Mouse (Mus musculus) MEL (cell line): ENCODE measurements around the gene Pparg. TPM values are rescaled to one million over a fixed set of nuclear protein-coding genes. Genes with fewer than 3 reads are reported as not detected.

Experiments
- DNase-seq: peaks from one replicate; pipeline ENCODE4 v3.0.0; 2011; ENCODE audit warnings: low read depth, low spot score
- H3K27ac ChIP-seq: 2 replicates; pipeline ENCODE4 v1.5.1; 2012; ENCODE audit warnings: low read depth, mild to moderate bottlenecking, control low read depth, low read length, moderate library complexity; ENCODE audit not compliant: control insufficient read depth
- H3K27me3 ChIP-seq, 2 experiments: fragments of 150-350 bp in 1 of 2; sonication (generic) in 1 of 2; 2 replicates each; pipeline ENCODE4 v1.6.1; 2012; ENCODE audit warnings: low read length in 2 of 2, mild to moderate bottlenecking in 2 of 2, improper control_type of control experiment in 1 of 2, moderate library complexity in 1 of 2; ENCODE audit not compliant: insufficient read depth in 2 of 2, control insufficient read depth in 1 of 2
- H3K36me3 ChIP-seq, 2 experiments: 2 replicates each; pipeline ENCODE4 v1.6.1; 2012 to 2014; ENCODE audit warnings: low read length in 2 of 2, improper control_type of control experiment in 1 of 2, inconsistent platforms in 1 of 2, mild to moderate bottlenecking in 1 of 2; ENCODE audit not compliant: insufficient read depth in 2 of 2, control insufficient read depth in 1 of 2
- H3K4me1 ChIP-seq, 2 experiments: fragments of 150-350 bp in 1 of 2; sonication (generic) in 1 of 2; 2 replicates each; pipeline ENCODE4 v1.6.1; 2012; ENCODE audit warnings: low read length in 2 of 2, improper control_type of control experiment in 1 of 2, mild to moderate bottlenecking in 1 of 2; ENCODE audit not compliant: insufficient read depth in 2 of 2, control insufficient read depth in 1 of 2
- H3K4me3 ChIP-seq, 2 experiments: fragments of 150-350 bp in 1 of 2; sonication (generic) in 1 of 2; 2 replicates each; pipeline ENCODE4 v1.5.1; 2012; ENCODE audit warnings: low read depth in 2 of 2, low read length in 2 of 2, mild to moderate bottlenecking in 2 of 2, moderate library complexity in 2 of 2, control low read depth in 1 of 2, improper control_type of control experiment in 1 of 2; ENCODE audit not compliant: control insufficient read depth in 1 of 2, insufficient read depth in 1 of 2
- H3K79me2 ChIP-seq: 2 replicates; pipeline ENCODE4 v1.6.1; 2012; ENCODE audit warnings: mild to moderate bottlenecking, low read length, moderate library complexity; ENCODE audit not compliant: control insufficient read depth, poor library complexity, insufficient read depth
- H3K9ac ChIP-seq: 2 replicates; pipeline ENCODE4 v1.6.1; 2012; ENCODE audit warnings: low read depth, mild to moderate bottlenecking, control low read depth, low read length, moderate library complexity; ENCODE audit not compliant: control insufficient read depth, poor library complexity, severe bottlenecking
- H3K9me3 ChIP-seq: fragments of 150-350 bp; sonication (generic); replicated peaks from 2 replicates; pipeline ENCODE4 v1.6.1; 2012; ENCODE audit warnings: mild to moderate bottlenecking, low read length, improper control_type of control experiment, moderate library complexity; ENCODE audit not compliant: insufficient read depth
- CHD2 ChIP-seq: IDR thresholded peaks from 2 replicates; pipeline ENCODE4 v1.6.1; 2011; ENCODE audit warnings: low read length, improper control_type of control experiment
- CTCF ChIP-seq, 3 experiments: IDR thresholded peaks in 2 of 3; conservative IDR thresholded peaks in 1 of 3; 2 replicates each; pipeline ENCODE4 v1.5.1; 2011 to 2012; ENCODE audit warnings: low read length in 3 of 3, low read depth in 2 of 3, mild to moderate bottlenecking in 2 of 3, improper control_type of control experiment in 1 of 3, inconsistent platforms in 1 of 3, mixed read lengths in 1 of 3, moderate library complexity in 1 of 3; ENCODE audit not compliant: control insufficient read depth in 1 of 3, insufficient read depth in 1 of 3, poor library complexity in 1 of 3, severe bottlenecking in 1 of 3
- E2F4 ChIP-seq: IDR thresholded peaks from 2 replicates; pipeline ENCODE4 v1.6.1; 2011; ENCODE audit warnings: low read depth, low read length, improper control_type of control experiment, borderline replicate concordance
- EP300 ChIP-seq, 2 experiments: IDR thresholded peaks; 2 replicates each; pipeline ENCODE4 v1.6.1; 2011; ENCODE audit warnings: improper control_type of control experiment in 2 of 2, low read length in 2 of 2, low read depth in 1 of 2, mild to moderate bottlenecking in 1 of 2
- ETS1 ChIP-seq: IDR thresholded peaks from 2 replicates; pipeline ENCODE4 v1.6.1; 2012; ENCODE audit warnings: low read depth, mild to moderate bottlenecking, inconsistent platforms, low read length, improper control_type of control experiment, moderate library complexity
- GATA1 ChIP-seq: IDR thresholded peaks from 2 replicates; pipeline ENCODE4 v1.6.1; 2011; ENCODE audit warnings: low read depth, low read length, improper control_type of control experiment
- JUND ChIP-seq: IDR thresholded peaks from 2 replicates; pipeline ENCODE4 v1.6.1; 2011; ENCODE audit warnings: low read depth, mild to moderate bottlenecking, improper control_type of control experiment, low read length
- MAFK ChIP-seq: IDR thresholded peaks from 2 replicates; pipeline ENCODE4 v1.6.1; 2011; ENCODE audit warnings: low read depth, mild to moderate bottlenecking, low read length, improper control_type of control experiment, borderline replicate concordance
- MAX ChIP-seq: IDR thresholded peaks from 2 replicates; pipeline ENCODE4 v1.6.1; 2011; ENCODE audit warnings: low read length, improper control_type of control experiment
- MEF2A ChIP-seq: IDR thresholded peaks from 2 replicates; pipeline ENCODE4 v1.6.1; 2014; ENCODE audit warnings: low read depth, mild to moderate bottlenecking, inconsistent platforms, low read length, improper control_type of control experiment; ENCODE audit not compliant: poor library complexity, insufficient replicate concordance, severe bottlenecking; ENCODE audit errors: extremely low read depth
- MYB ChIP-seq: IDR thresholded peaks from 2 replicates; pipeline ENCODE4 v1.6.1; 2011; ENCODE audit warnings: mild to moderate bottlenecking, low read depth, low read length, improper control_type of control experiment
- MYC ChIP-seq: IDR thresholded peaks from 2 replicates; pipeline ENCODE4 v1.6.1; 2011; ENCODE audit warnings: low read depth, mild to moderate bottlenecking, low read length, improper control_type of control experiment, moderate library complexity
- NELFE ChIP-seq: IDR thresholded peaks from 2 replicates; pipeline ENCODE4 v1.6.1; 2011; ENCODE audit warnings: low read depth, low read length, improper control_type of control experiment
- RCOR1 ChIP-seq: IDR thresholded peaks from 2 replicates; pipeline ENCODE4 v1.6.1; 2012; ENCODE audit warnings: low read depth, mild to moderate bottlenecking, inconsistent platforms, low read length, improper control_type of control experiment
- SIN3A ChIP-seq: IDR thresholded peaks from 2 replicates; pipeline ENCODE4 v1.6.1; 2012; ENCODE audit warnings: low read length, improper control_type of control experiment, inconsistent platforms
- TAL1 ChIP-seq: IDR thresholded peaks from 2 replicates; pipeline ENCODE4 v1.6.1; 2012; ENCODE audit warnings: mild to moderate bottlenecking, inconsistent platforms, low read length, moderate library complexity, mixed read lengths
- TCF12 ChIP-seq: IDR thresholded peaks from 2 replicates; pipeline ENCODE4 v1.6.1; 2014; ENCODE audit warnings: low read depth, mild to moderate bottlenecking, inconsistent platforms, low read length, improper control_type of control experiment, moderate library complexity
- UBTF ChIP-seq: IDR thresholded peaks from 2 replicates; pipeline ENCODE4 v1.6.1; 2012; ENCODE audit warnings: low read depth, mild to moderate bottlenecking, inconsistent platforms, low read length, improper control_type of control experiment, moderate library complexity, borderline replicate concordance; ENCODE audit not compliant: insufficient read depth
- USF2 ChIP-seq, 2 experiments: IDR thresholded peaks; 2 replicates each; pipeline ENCODE4 v1.6.1; 2011 to 2012; ENCODE audit warnings: improper control_type of control experiment in 2 of 2, low read length in 2 of 2, borderline replicate concordance in 1 of 2, inconsistent platforms in 1 of 2, low read depth in 1 of 2, mild to moderate bottlenecking in 1 of 2; ENCODE audit not compliant: insufficient read depth in 1 of 2
- ZC3H11A ChIP-seq: IDR thresholded peaks from 2 replicates; pipeline ENCODE4 v1.6.1; 2012; ENCODE audit warnings: low read depth, mild to moderate bottlenecking, inconsistent platforms, low read length, improper control_type of control experiment
- polyA plus RNA-seq, 2 experiments: library from polyadenylated mRNA; stranded (reverse) in 1 of 2; unstranded in 1 of 2; fragments of >175 nt in 1 of 2; fragments of >200 nt in 1 of 2; gene quantifications; 2 replicates each; pipeline versions ENCODE4 v1.2.1 to v1.2.4; 2012; ENCODE audit warnings: low replicate concordance in 2 of 2, low read depth in 1 of 2; ENCODE audit not compliant: insufficient read length in 2 of 2, insufficient read depth in 1 of 2, missing spikeins in 1 of 2
- total RNA-seq: library from RNA; depleted of rRNA; stranded (reverse); fragments of 300-350 nt; gene quantifications from 2 replicates; pipeline ENCODE4 v1.2.3, GENCODE M21; 2012

Gene Pparg
- total and polyA plus RNA-seq, 3 experiments: 0.08 to 0.15 TPM; not detected in 1

GRCm38 (mm10) chr6:115462743-115463337, 102.1 kb downstream of the Pparg start:
- peaks cover 2 to 11% of the 10 kb centered on the region in 2 experiments; a peak in 3 of 4 replicates for H3K4me1 ChIP-seq
- TF ChIP-seq MAFK (no peak), MYB (no peak), SIN3A (no peak), E2F4 (no peak), UBTF (no peak), ETS1 (peak; percentile 76), TAL1 (peak; percentile 17; the same call in 1 of the 2 replicates), CHD2 (no peak), RCOR1 (no peak)
- peaks cover 0 to 13% of the 10 kb centered on the region in 2 experiments; a peak in 2 of 4 replicates for H3K36me3 ChIP-seq
- no peaks in the 10 kb centered on the region for H3K9me3 ChIP-seq
- H3K27ac ChIP-seq: no peak overlapping the region
- DNase-seq: peak; percentile 49
- H3K4me3 ChIP-seq: no peak overlapping the region
- no peaks in the 10 kb centered on the region for H3K79me2 ChIP-seq
- no peaks in the 10 kb centered on the region for H3K27me3 ChIP-seq
- no peak overlapping the region for H3K9ac ChIP-seq

GRCm38 (mm10) chr6:115463338-115463737, 102.6 kb downstream of the Pparg start:
- H3K27ac ChIP-seq: no peak overlapping the region
- peaks cover 2 to 11% of the 10 kb centered on the region in 2 experiments; a peak in 3 of 4 replicates for H3K4me1 ChIP-seq
- H3K36me3 ChIP-seq: peaks cover 0 to 13% of the 10 kb centered on the region in 2 experiments; a peak in 2 of 4 replicates
- no peak overlapping the region for H3K9ac ChIP-seq
- no peak overlapping the region for H3K4me3 ChIP-seq
- TF ChIP-seq GATA1 (no peak), ETS1 (no peak), EP300 (IDR thresholded peaks at IDR 0.05; ENCODE audit: low read depth in 1 of 2, low read length in 2 of 2) (no peak), CTCF (IDR thresholded peaks at IDR 0.05 in 2 of 3, conservative IDR thresholded peaks at IDR 0.05 in 1 of 3; ENCODE audit: control insufficient read depth in 1 of 3, insufficient read depth in 1 of 3, low read depth in 2 of 3, low read length in 3 of 3, poor library complexity in 1 of 3, severe bottlenecking in 1 of 3) (no peak), USF2 (IDR thresholded peaks at IDR 0.05; ENCODE audit: borderline replicate concordance in 1 of 2, insufficient read depth in 1 of 2, low read depth in 1 of 2, low read length in 2 of 2) (no peak), MAFK (no peak), ZC3H11A (no peak), NELFE (no peak), CHD2 (no peak), TCF12 (no peak), MAX (no peak), UBTF (no peak), MYB (no peak), JUND (no peak), RCOR1 (no peak), MYC (no peak), MEF2A (no peak)
- H3K9me3 ChIP-seq: no peaks in the 10 kb centered on the region
- DNase-seq: no peak
- H3K79me2 ChIP-seq: no peaks in the 10 kb centered on the region
- no peaks in the 10 kb centered on the region for H3K27me3 ChIP-seq
